Mouse (Mus musculus) subcutaneous adipose tissue, adult 2 months (tissue): ENCODE results near the gene Sclt1. TPM values are rescaled to one million over a fixed set of nuclear protein-coding genes. Genes with fewer than 3 reads are reported as not detected.

Experiments
- polyA plus RNA-seq: library from polyadenylated mRNA; depleted of rRNA; stranded (reverse); fragments of >200 nt; gene quantifications from 2 replicates; pipeline ENCODE4 v1.2.3, GENCODE M21; 2012; ENCODE audit warnings: low replicate concordance; rRNA removed

Gene Sclt1
- polyA plus RNA-seq, result 1.8 and 5.7 TPM in 2 replicates

GRCm38 (mm10) chr3:41742278-41742934, at the start of gene Sclt1, which contains the start of gene D3Ertd751e:
TSS of gene Sclt1 (minus strand) at chr3:41742514.
TSS of gene D3Ertd751e (plus strand) at chr3:41742611.

Other genes with a start within 250 kb of the Sclt1 start
- gene Jade1, start 186.8 kb downstream of the Sclt1 start, polyA plus RNA-seq, result 21.2 and 21.7 TPM in 2 replicates
- 1.6 and 4.6 TPM in 2 replicates for gene D3Ertd751e, start 97 bp upstream of the Sclt1 start, polyA plus RNA-seq